Mouse (Mus musculus) forebrain, embryonic 16.5 days (tissue): Measurements from ENCODE around the gene Srebf2. TPM values are rescaled to one million over a fixed set of nuclear protein-coding genes. Genes with fewer than 3 reads are reported as not detected.

Experiments
- ATAC-seq: fragments of 200-750 bp; cut with Nextera tagmentation; 2 replicates; pipeline ENCODE4 v1.8.0; 2017; ENCODE audit warnings: mild to moderate bottlenecking, moderate library complexity
- H3K27ac ChIP-seq: fragments of 300-500 bp; sonication (generic); 2 replicates; pipeline ENCODE4 v1.5.1; 2014; ENCODE audit warnings: low read length, control low read depth
- H3K27me3 ChIP-seq: fragments of 300-500 bp; sonication (generic); replicated peaks from 2 replicates; pipeline ENCODE4 v1.6.1; 2014; ENCODE audit warnings: low read length; ENCODE audit not compliant: control insufficient read depth, insufficient read depth
- H3K36me3 ChIP-seq: fragments of 300-500 bp; sonication (generic); 2 replicates; pipeline ENCODE4 v1.6.1; 2014; ENCODE audit not compliant: control insufficient read depth, insufficient read depth
- H3K4me1 ChIP-seq: fragments of 300-500 bp; sonication (generic); replicated peaks from 2 replicates; pipeline ENCODE4 v1.6.1; 2014; ENCODE audit warnings: low read length; ENCODE audit not compliant: control insufficient read depth, insufficient read depth
- H3K4me2 ChIP-seq: fragments of 300-500 bp; sonication (generic); 2 replicates; pipeline ENCODE4 v1.6.1; 2014; ENCODE audit warnings: mild to moderate bottlenecking, low read length, control low read depth
- H3K4me3 ChIP-seq: fragments of 300-500 bp; sonication (generic); replicated peaks from 2 replicates; pipeline ENCODE4 v1.5.1; 2014; ENCODE audit warnings: mild to moderate bottlenecking, low read length, control low read depth
- H3K9ac ChIP-seq: fragments of 300-500 bp; sonication (generic); replicated peaks from 2 replicates; pipeline ENCODE4 v1.6.1; 2014; ENCODE audit warnings: low read depth, low read length, control low read depth
- H3K9me3 ChIP-seq: fragments of 300-500 bp; sonication (generic); 2 replicates; pipeline ENCODE4 v1.6.1; 2016; ENCODE audit warnings: low read length; ENCODE audit not compliant: control insufficient read depth
- WGBS: fragments of 180-500 bp; shearing (Covaris S2); extraction: QIAGEN DNeasy Blood & Tissue Kit; methylation state at CpG from one replicate; pipeline ENCODE4 v1.1.7; 2014; 5-methylcytosine and 5-hydroxymethylcytosine counted together
- polyA plus RNA-seq: library from polyadenylated mRNA; unstranded; fragments of >200 nt; fragmentation: Nextera tagmentation; extraction: Ambion mirVana; gene quantifications from 2 replicates; pipeline ENCODE4 v1.2.1, GENCODE M21; 2015

The Srebf2 gene
- polyA plus RNA-seq, 1 experiment from 2014 or later: 229 TPM

DNA sequence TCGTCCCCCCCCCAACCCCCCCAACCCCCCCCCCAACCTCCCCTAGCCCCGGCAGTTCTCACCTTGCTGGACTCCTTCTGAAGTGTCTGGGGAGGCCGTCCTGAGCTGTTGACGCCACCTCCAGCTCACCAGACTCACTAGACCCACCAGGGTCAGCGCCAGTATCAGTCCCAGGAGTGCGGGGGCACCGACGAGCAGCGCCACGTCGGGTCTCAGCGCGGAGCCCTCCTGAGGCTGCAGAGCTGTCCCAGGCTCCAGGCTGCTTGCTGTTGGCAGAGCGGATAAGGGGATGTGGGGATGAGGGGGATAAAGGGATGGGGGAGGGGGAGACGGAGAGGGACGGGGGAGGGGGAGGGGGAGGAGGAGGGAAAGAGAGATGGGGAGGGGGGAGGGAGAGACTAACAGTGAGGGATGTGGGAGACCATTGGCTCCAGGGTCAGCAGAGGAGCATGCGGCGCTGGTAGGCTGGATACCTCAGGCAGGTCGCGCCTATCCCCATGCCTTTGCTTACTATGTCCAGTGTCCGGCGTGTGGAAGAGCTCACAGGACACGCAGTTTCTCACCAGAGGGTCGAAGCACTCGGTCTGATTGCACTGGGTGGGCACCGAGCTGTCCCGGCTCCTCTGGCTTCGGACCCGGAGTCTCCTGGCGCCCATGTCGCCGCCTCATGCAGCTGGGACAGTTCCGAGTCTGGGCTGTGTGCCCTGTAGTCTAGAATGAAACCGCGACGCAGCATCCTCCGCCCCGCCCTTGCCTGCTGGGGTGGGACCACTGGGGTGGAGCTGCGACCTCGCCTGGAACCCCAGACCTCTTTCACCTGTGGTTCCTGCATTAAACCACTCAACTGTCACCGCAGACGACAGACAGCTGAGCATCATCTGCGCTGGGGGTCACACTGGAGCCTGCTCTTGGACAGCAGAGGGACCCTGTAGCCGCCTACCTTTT lies 76.9 kb downstream of the Srebf2 start, which contains the start of gene Tnfrsf13c:
Tnfrsf13c (minus strand) TSS at position 713 of the 945 bp plus-strand sequence.
- peak; percentile 55 for ATAC-seq
- no peak within 1 kb of the TSS for H3K27ac ChIP-seq
- peaks cover 11% of the 10 kb centered on the region for H3K4me1 ChIP-seq
- no peaks in the 10 kb centered on the region for H3K36me3 ChIP-seq
- no peaks in the 10 kb centered on the region for H3K9me3 ChIP-seq
- WGBS: 1% methylated on average over 44 of the region's 44 CpGs
- H3K27me3 ChIP-seq: peaks cover 3% of the 10 kb centered on the region; the same call in 1 of the 2 replicates
- peak within 1 kb of the TSS; percentile 64 for H3K4me2 ChIP-seq
- H3K9ac ChIP-seq: peak within 1 kb of the TSS; percentile 37
- H3K4me3 ChIP-seq: peak within 1 kb of the TSS; percentile 34

DNA sequence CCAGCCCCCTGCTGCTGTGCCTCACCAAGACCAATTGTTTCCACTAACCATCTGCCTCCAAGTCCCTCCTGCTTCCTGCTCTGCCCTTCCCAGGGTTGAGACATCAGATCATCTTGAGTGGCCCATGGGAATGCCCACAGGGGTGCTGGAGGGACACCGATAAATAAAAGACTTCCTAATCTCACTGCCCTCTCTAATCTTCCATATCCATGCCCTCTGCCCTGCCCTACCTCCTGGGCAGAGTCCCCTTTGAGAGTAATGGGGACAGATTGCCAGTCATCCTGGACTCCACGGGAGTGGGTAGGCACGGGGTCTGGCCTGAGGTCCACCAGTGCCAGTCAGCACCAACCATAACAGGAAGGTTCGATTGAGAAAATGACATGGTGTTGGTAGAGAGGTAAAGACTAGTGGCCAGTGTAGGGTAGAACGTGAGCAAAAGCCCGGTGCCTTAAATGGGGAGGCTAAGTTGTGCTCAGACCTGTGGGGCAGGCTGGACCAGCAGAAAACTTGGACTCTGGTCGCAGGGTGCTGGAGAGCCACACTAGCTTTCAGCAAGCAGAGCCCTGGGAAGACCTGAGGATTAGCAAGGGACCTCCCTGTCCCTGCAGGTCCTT lies 77.7 kb downstream of the Srebf2 start:
- WGBS: 30% methylated on average over 7 of the region's 7 CpGs
- Histone ChIP-seq H3K4me1 (peaks cover 9% of the 10 kb centered on the region), H3K9me3 (no peaks in the 10 kb centered on the region), H3K27me3 (peaks cover 3% of the 10 kb centered on the region; the same call in 1 of the 2 replicates), H3K4me3 (no peak overlapping the region; the same call in 1 of the 2 replicates), H3K9ac (no peak overlapping the region), H3K4me2 (no peak overlapping the region), H3K36me3 (no peaks in the 10 kb centered on the region), H3K27ac (no peak overlapping the region)
- ATAC-seq: no peak

- WGBS: 87% methylated on average over 5 of the region's 5 CpGs
- Histone ChIP-seq H3K9me3 (no peaks in the 10 kb centered on the region), H3K4me3 (no peak overlapping the region), H3K27ac (no peak overlapping the region), H3K4me2 (no peak overlapping the region), H3K36me3 (no peaks in the 10 kb centered on the region), H3K27me3 (peaks cover 3% of the 10 kb centered on the region; the same call in 1 of the 2 replicates), H3K9ac (no peak overlapping the region), H3K4me1 (peaks cover 9% of the 10 kb centered on the region)
- ATAC-seq: no peak
Measured at GRCm38 (mm10) chr15:82225769-82226168, 78.8 kb downstream of the Srebf2 start.

- Histone ChIP-seq H3K36me3 (no peaks in the 10 kb centered on the region), H3K4me3 (no peak overlapping the region), H3K27ac (no peak overlapping the region), H3K9ac (no peak overlapping the region), H3K27me3 (no peaks in the 10 kb centered on the region), H3K9me3 (no peaks in the 10 kb centered on the region), H3K4me1 (peaks cover 9% of the 10 kb centered on the region), H3K4me2 (no peak overlapping the region)
- ATAC-seq: no peak
- 35% methylated on average over 11 of the region's 11 CpGs for WGBS
Measured at GRCm38 (mm10) chr15:82229542-82230045, 82.6 kb downstream of the Srebf2 start.

DNA sequence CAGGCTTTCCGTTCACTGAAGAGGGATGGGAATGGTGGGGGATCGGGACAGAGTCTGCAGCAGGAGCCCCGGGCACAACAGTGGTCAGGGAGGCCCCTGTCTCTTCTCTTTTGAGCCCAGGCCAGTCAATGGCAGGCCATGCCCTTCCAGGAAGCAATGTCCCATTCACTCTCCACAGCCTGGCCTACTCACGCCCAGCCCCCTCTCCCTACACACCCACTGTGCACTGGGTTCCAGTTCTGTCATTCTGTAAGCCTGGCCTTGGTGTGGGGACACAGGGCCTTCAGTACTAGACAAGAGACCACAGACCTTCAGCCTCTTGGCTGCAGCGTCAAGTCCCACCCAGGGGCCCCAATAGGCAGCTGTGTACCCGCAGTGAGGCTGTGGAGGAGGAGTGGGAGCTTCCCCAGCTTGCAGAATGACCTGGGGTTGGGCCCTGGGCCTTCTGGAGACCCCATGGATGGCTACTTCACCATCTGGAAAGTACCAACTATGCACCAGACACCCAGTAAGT lies 83.2 kb downstream of the Srebf2 start:
- H3K4me1 ChIP-seq: peaks cover 9% of the 10 kb centered on the region
- H3K27ac ChIP-seq: no peak overlapping the region
- ATAC-seq: no peak
- H3K9me3 ChIP-seq: no peaks in the 10 kb centered on the region
- H3K36me3 ChIP-seq: no peaks in the 10 kb centered on the region
- no peak overlapping the region for H3K4me3 ChIP-seq
- 62% methylated on average over 6 of the region's 6 CpGs for WGBS
- no peak overlapping the region for H3K9ac ChIP-seq
- H3K27me3 ChIP-seq: no peaks in the 10 kb centered on the region
- H3K4me2 ChIP-seq: no peak overlapping the region

GRCm38 (mm10) chr15:82231100-82231499 lies 84.1 kb downstream of the Srebf2 start:
- no peak overlapping the region for H3K9ac ChIP-seq
- H3K4me2 ChIP-seq: no peak overlapping the region
- no peaks in the 10 kb centered on the region for H3K27me3 ChIP-seq
- peaks cover 9% of the 10 kb centered on the region for H3K4me1 ChIP-seq
- H3K36me3 ChIP-seq: no peaks in the 10 kb centered on the region
- no peak overlapping the region for H3K4me3 ChIP-seq
- no peak overlapping the region for H3K27ac ChIP-seq
- WGBS: 92% methylated on average over 3 of the region's 4 CpGs
- H3K9me3 ChIP-seq: no peaks in the 10 kb centered on the region
- peak; percentile 43; the same call in 1 of the 2 replicates for ATAC-seq

DNA sequence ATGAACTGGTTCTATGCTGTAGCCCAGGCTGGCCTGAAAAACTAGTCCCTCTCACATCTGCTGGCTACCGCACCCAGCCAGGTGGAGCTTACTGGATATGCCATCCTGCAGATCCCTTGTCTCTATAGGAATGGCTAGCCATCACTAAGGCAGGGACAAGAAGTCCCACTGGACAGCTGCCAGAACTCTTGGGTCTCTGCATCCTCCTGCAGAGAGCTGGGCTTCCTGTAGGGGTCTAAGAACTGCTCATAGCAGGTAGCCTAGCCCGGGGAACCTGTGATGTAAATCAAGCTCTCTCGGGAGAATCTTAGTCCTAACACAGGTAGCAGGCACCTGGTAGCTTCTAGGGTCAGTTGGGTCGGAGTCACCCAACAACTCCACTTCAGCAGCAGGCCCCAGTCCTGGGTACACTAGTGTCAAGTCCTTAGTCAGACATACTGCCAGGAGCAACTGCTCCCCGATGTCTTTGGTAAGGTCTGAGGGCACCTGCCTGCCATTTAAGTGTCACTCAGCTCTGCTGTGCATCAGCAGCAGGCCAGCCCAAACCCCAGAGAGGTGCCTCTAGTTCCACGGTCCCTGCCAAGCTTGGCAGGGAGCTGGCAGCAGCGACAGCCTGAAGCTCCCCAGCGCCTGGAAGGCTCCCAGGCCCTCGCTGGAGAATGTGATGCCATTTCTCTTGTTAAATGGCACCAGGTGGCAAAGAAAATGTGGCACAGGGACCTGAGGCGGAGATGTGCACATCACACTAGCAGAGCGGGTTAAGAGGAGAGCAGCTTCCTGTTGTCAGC lies 84.8 kb downstream of the Srebf2 start:
- ATAC-seq: peak; percentile 47
- Histone ChIP-seq H3K9ac (no peak overlapping the region), H3K9me3 (no peaks in the 10 kb centered on the region), H3K4me1 (peaks cover 9% of the 10 kb centered on the region), H3K4me2 (no peak overlapping the region), H3K27me3 (no peaks in the 10 kb centered on the region), H3K27ac (no peak overlapping the region), H3K4me3 (no peak overlapping the region), H3K36me3 (no peaks in the 10 kb centered on the region)
- WGBS: 44% methylated on average over 11 of the region's 11 CpGs

GRCm38 (mm10) chr15:82232651-82233050 lies 85.7 kb downstream of the Srebf2 start:
- WGBS: 71% methylated on average over 4 of the region's 4 CpGs
- H3K4me1 ChIP-seq: peaks cover 9% of the 10 kb centered on the region
- H3K27ac ChIP-seq: no peak overlapping the region
- H3K9me3 ChIP-seq: no peaks in the 10 kb centered on the region
- no peaks in the 10 kb centered on the region for H3K36me3 ChIP-seq
- no peaks in the 10 kb centered on the region for H3K27me3 ChIP-seq
- no peak overlapping the region for H3K4me3 ChIP-seq
- H3K9ac ChIP-seq: no peak overlapping the region
- no peak for ATAC-seq
- H3K4me2 ChIP-seq: no peak overlapping the region
